Mouse (Mus musculus) T-helper 1 cell (primary cell): ENCODE data around the gene Gapdh.

Experiments
- in situ Hi-C: fragments of 300-600 bp; cut with MboI, MseI; formaldehyde crosslinking; loops from one replicate; pipeline ENCODE4 v1.15.1; 2025; ENCODE audit warnings: high pct_unique_total_duplicates

Gene Gapdh

GRCm38 (mm10) chr6:125112553-125112952 lies 53.7 kb downstream of the Gapdh start:
- in situ Hi-C loops: no loop called here
